ENCODE assay signal across 9 mouse cellular contexts in genomic region chr3:127407868-127408574, GRCm38 (mm10).
DNase-seq lines count a peak whose midpoint lies in the region; ATAC-seq lines count a peak whose summit lies in the region.
"Had no signal": no experiment of that assay in that cellular context is flagged by ENCODE, and none has a peak within 500 bp of the region (broad histone marks: within the 10 kb centered on the region; RNA-seq: fewer than 3 reads in every experiment).

No protein-coding gene starts in this region.

- no peak overlapping the region for H3K27ac ChIP-seq in heart, embryonic 16.5 days (ENCODE audit: low read length)
- no peak overlapping the region for H3K27ac ChIP-seq in brown adipose tissue, adult 24 weeks (replicated peaks; ENCODE audit: low read depth, low read length)
- peak overlapping the region; percentile 92 for H3K27ac ChIP-seq in hindbrain, embryonic 15.5 days (replicated peaks)
- peak overlapping the region; percentile 92 for H3K27ac ChIP-seq in midbrain, embryonic 15.5 days

- no peaks in the 10 kb centered on the region for H3K36me3 ChIP-seq in heart, embryonic 16.5 days (ENCODE audit: control insufficient read depth, insufficient read depth)
- H3K36me3 ChIP-seq in hindbrain, embryonic 15.5 days, result no peaks in the 10 kb centered on the region
- no peaks in the 10 kb centered on the region for H3K36me3 ChIP-seq in midbrain, embryonic 15.5 days (replicated peaks)

- peak overlapping the region; percentile 60 for H3K4me3 ChIP-seq in heart, embryonic 16.5 days (ENCODE audit: low read length)
- peak overlapping the region; percentile 46 for H3K4me3 ChIP-seq in brown adipose tissue, adult 24 weeks (ENCODE audit: insufficient read depth, low read depth, low read length)
- peak overlapping the region; percentile 61 for H3K4me3 ChIP-seq in hindbrain, embryonic 15.5 days
- H3K4me3 ChIP-seq in midbrain, embryonic 15.5 days, result peak overlapping the region; percentile 71

- peak overlapping the region; percentile 73 for H3K9ac ChIP-seq in heart, embryonic 16.5 days (ENCODE audit: low read length)
- peak overlapping the region; percentile 74 for H3K9ac ChIP-seq in hindbrain, embryonic 15.5 days
- peak overlapping the region; percentile 66 for H3K9ac ChIP-seq in midbrain, embryonic 15.5 days

- no peaks in the 10 kb centered on the region for H3K27me3 ChIP-seq in heart, embryonic 16.5 days (ENCODE audit: control insufficient read depth, insufficient read depth, low read length)
- no peaks in the 10 kb centered on the region for H3K27me3 ChIP-seq in hindbrain, embryonic 15.5 days
- H3K27me3 ChIP-seq in midbrain, embryonic 15.5 days (replicated peaks), result no peaks in the 10 kb centered on the region

- no peaks in the 10 kb centered on the region for H3K9me3 ChIP-seq in heart, embryonic 16.5 days (replicated peaks; ENCODE audit: control insufficient read depth, low read length)
- no peaks in the 10 kb centered on the region for H3K9me3 ChIP-seq in hindbrain, embryonic 15.5 days
- H3K9me3 ChIP-seq in midbrain, embryonic 15.5 days, result no peaks in the 10 kb centered on the region
- H3K9me3 ChIP-seq: megakaryocyte, embryonic 14.5 days had no signal

- ATAC-seq in heart, embryonic 16.5 days (replicated peaks; ENCODE audit: extremely low read depth, insufficient read depth, low FRiP score), result no peak
- peak; percentile 49; the same call in 1 of the 2 replicates for ATAC-seq in hindbrain, embryonic 15.5 days (ENCODE audit: low FRiP score, low read depth)
- ATAC-seq in midbrain, embryonic 15.5 days (replicated peaks), result peak; percentile 68

- peaks cover 12% of the 10 kb centered on the region for H3K4me1 ChIP-seq in heart, embryonic 16.5 days (ENCODE audit: control insufficient read depth, insufficient read depth, low read length)
- H3K4me1 ChIP-seq in brown adipose tissue, adult 24 weeks (ENCODE audit: control insufficient read depth, insufficient read depth, insufficient read length, low read length), result no peaks in the 10 kb centered on the region
- peaks cover 36% of the 10 kb centered on the region for H3K4me1 ChIP-seq in hindbrain, embryonic 15.5 days (replicated peaks)
- H3K4me1 ChIP-seq in midbrain, embryonic 15.5 days, result peaks cover 29% of the 10 kb centered on the region
- H3K4me1 ChIP-seq: megakaryocyte, embryonic 14.5 days had no signal

- no peak for DNase-seq in heart, postnatal 14 days
- DNase-seq in gastrocnemius, adult 8-10 months (ENCODE audit: low spot score in 2 of 2), result no peak
- no peak for DNase-seq in lung, postnatal 14 days
- DNase-seq in layer of hippocampus, adult 18-20 months (ENCODE audit: low spot score in 2 of 2), result no peak

- intact Hi-C loops in heart, postnatal 14 days (cut with DNase I), result no loop called here

- WGBS in heart, embryonic 16.5 days, result 9% methylated on average over 9 of the region's 9 CpGs
- 6% methylated on average over 9 of the region's 9 CpGs for WGBS in hindbrain, embryonic 15.5 days
- 5% methylated on average over 9 of the region's 9 CpGs for WGBS in midbrain, embryonic 15.5 days

- peak overlapping the region; percentile 78 for H3K4me2 ChIP-seq in heart, embryonic 16.5 days (ENCODE audit: low read depth, low read length)
- peak overlapping the region; percentile 65 for H3K4me2 ChIP-seq in hindbrain, embryonic 15.5 days
- H3K4me2 ChIP-seq in midbrain, embryonic 15.5 days, result peak overlapping the region; percentile 60

Comparison
In these comparisons a context has a peak if more than half of its experiments do, and no peak if none do; other contexts are left out.
1. H3K27ac ChIP-seq: peak in hindbrain, embryonic 15.5 days (single experiment) and midbrain, embryonic 15.5 days (single experiment); none in heart, embryonic 16.5 days (single experiment) and brown adipose tissue, adult 24 weeks (single experiment).
2. Peak in every context shown above with its lines, with median percentiles within 50 percentile points of each other: H3K4me2 ChIP-seq, H3K4me3 ChIP-seq and H3K9ac ChIP-seq.